Mouse (Mus musculus) liver, adult 2 months (tissue): Measurements from ENCODE around the gene Map3k11. TPM values are rescaled to one million over a fixed set of nuclear protein-coding genes. Genes with fewer than 3 reads are reported as not detected.

ENCODE experiments used
- DNase-seq: peaks from one replicate; pipeline ENCODE4 v3.0.0-alpha.2; 2011; ENCODE audit warnings: low read depth, low spot score; ENCODE audit errors: extremely low read depth
- H3K27ac ChIP-seq: fragments of 200-500 bp; replicated peaks from 2 replicates; pipeline ENCODE4 v1.5.1; 2012; ENCODE audit warnings: low read depth, mild to moderate bottlenecking, control low read depth, inconsistent platforms, low read length; ENCODE audit not compliant: insufficient read depth
- H3K27me3 ChIP-seq: fragments of 200-500 bp; 2 replicates; pipeline ENCODE4 v1.6.1; 2012; ENCODE audit warnings: mild to moderate bottlenecking, moderate library complexity, low read length, inconsistent platforms; ENCODE audit not compliant: control insufficient read depth, insufficient read depth
- H3K36me3 ChIP-seq: fragments of 200-500 bp; 2 replicates; pipeline ENCODE4 v1.6.1; 2012; ENCODE audit warnings: low read length, inconsistent platforms; ENCODE audit not compliant: control insufficient read depth, insufficient read depth
- H3K4me1 ChIP-seq: fragments of 200-500 bp; 2 replicates; pipeline ENCODE4 v1.6.1; 2011; ENCODE audit warnings: low read length; ENCODE audit not compliant: control insufficient read depth, insufficient read depth
- H3K4me3 ChIP-seq: fragments of 200-500 bp; 2 replicates; pipeline ENCODE4 v1.5.1; 2011; ENCODE audit warnings: low read depth, mild to moderate bottlenecking, control low read depth, low read length, moderate library complexity; ENCODE audit not compliant: insufficient read depth
- H3K79me2 ChIP-seq: fragments of 200-500 bp; 2 replicates; pipeline ENCODE4 v1.6.1; 2012; ENCODE audit warnings: inconsistent platforms, mild to moderate bottlenecking, low read length, moderate library complexity; ENCODE audit not compliant: control insufficient read depth, insufficient read depth
- H3K9ac ChIP-seq: fragments of 200-500 bp; 2 replicates; pipeline ENCODE4 v1.6.1; 2012; ENCODE audit warnings: low read depth, mild to moderate bottlenecking, control low read depth, inconsistent platforms, low read length
- CTCF ChIP-seq: fragments of 200-500 bp; IDR thresholded peaks from 2 replicates; pipeline ENCODE4 v1.5.1; 2011; ENCODE audit warnings: low read depth, low read length, control low read depth
- POLR2A ChIP-seq: fragments of 200-500 bp; IDR thresholded peaks from 2 replicates; pipeline ENCODE4 v1.6.1; 2011; ENCODE audit warnings: low read length, control low read depth; ENCODE audit not compliant: insufficient read depth; ENCODE audit errors: extremely low read depth
- WGBS: fragments of 180-500 bp; shearing (Covaris S2); methylation state at CpG from one replicate; pipeline ENCODE4 v1.1.7; 2018; 5-methylcytosine and 5-hydroxymethylcytosine counted together
- polyA plus RNA-seq: library from polyadenylated mRNA; depleted of rRNA; stranded (reverse); fragments of >200 nt; gene quantifications from 2 replicates; pipeline ENCODE4 v1.2.3, GENCODE M21; 2012
- total RNA-seq: library from RNA; depleted of rRNA; stranded (reverse); fragments of >200 nt; gene quantifications from 2 replicates; pipeline ENCODE4 v1.2.3, GENCODE M21; 2014

Gene Map3k11
- total and polyA plus RNA-seq, 2 experiments, result 10.2 to 53.6 TPM

GRCm38 (mm10) chr19:5687738-5688137, 804 bp upstream of the Map3k11 start:
- Histone ChIP-seq H3K79me2 (peaks cover 23% of the 10 kb centered on the region), H3K9ac (peak overlapping the region; percentile 80), H3K27ac (no peak overlapping the region), H3K4me1 (peaks cover 20% of the 10 kb centered on the region), H3K27me3 (no peaks in the 10 kb centered on the region), H3K36me3 (peaks cover 1% of the 10 kb centered on the region; the same call in 1 of the 2 replicates), H3K4me3 (peak overlapping the region; percentile 88)
- 32% methylated on average over 9 of the region's 9 CpGs for WGBS
- no peak for TF ChIP-seq CTCF
- no peak for TF ChIP-seq POLR2A
- no peak for DNase-seq

GRCm38 (mm10) chr19:5689088-5689428, 516 bp downstream of the Map3k11 start:
- TF ChIP-seq CTCF (no peak), POLR2A (no peak)
- WGBS, result 1% methylated on average over 7 of the region's 7 CpGs
- Histone ChIP-seq H3K4me3 (peak overlapping the region; percentile 89), H3K27ac (peak overlapping the region; percentile 90), H3K27me3 (no peaks in the 10 kb centered on the region), H3K36me3 (no peaks in the 10 kb centered on the region; the same call in 1 of the 2 replicates), H3K9ac (peak overlapping the region; percentile 74), H3K79me2 (peaks cover 23% of the 10 kb centered on the region), H3K4me1 (peaks cover 22% of the 10 kb centered on the region)
- DNase-seq, result no peak

- H3K79me2 ChIP-seq, result peaks cover 23% of the 10 kb centered on the region
- peak; percentile 90 for DNase-seq
- H3K27ac ChIP-seq, result peak overlapping the region; percentile 90
- peak; percentile 79; the same call in 1 of the 2 replicates for TF ChIP-seq POLR2A
- 0 out of 2 replicates have a peak, but pooled peaks have one; percentile 0 for TF ChIP-seq CTCF
- peak overlapping the region; percentile 89 for H3K4me3 ChIP-seq
- H3K27me3 ChIP-seq, result no peaks in the 10 kb centered on the region
- peaks cover 22% of the 10 kb centered on the region for H3K4me1 ChIP-seq
- peak overlapping the region; percentile 85 for H3K9ac ChIP-seq
- H3K36me3 ChIP-seq, result no peaks in the 10 kb centered on the region; the same call in 1 of the 2 replicates
- WGBS, result 2% methylated on average over 42 of the region's 42 CpGs
Measured at GRCm38 (mm10) chr19:5689565-5690342, 1.2 kb downstream of the Map3k11 start.

- TF ChIP-seq CTCF, result no peak
- no peak for TF ChIP-seq POLR2A
- H3K79me2 ChIP-seq, result peaks cover 23% of the 10 kb centered on the region
- 15% methylated on average over 15 of the region's 15 CpGs for WGBS
- peaks cover 22% of the 10 kb centered on the region for H3K4me1 ChIP-seq
- peak overlapping the region; percentile 85 for H3K9ac ChIP-seq
- peaks cover 3% of the 10 kb centered on the region for H3K36me3 ChIP-seq
- no peak for DNase-seq
- H3K4me3 ChIP-seq, result peak overlapping the region; percentile 89
- no peak overlapping the region; the same call in 1 of the 2 replicates for H3K27ac ChIP-seq
- no peaks in the 10 kb centered on the region for H3K27me3 ChIP-seq
Measured at GRCm38 (mm10) chr19:5690343-5690735, 1.8 kb downstream of the Map3k11 start.

- DNase-seq, result no peak
- H3K36me3 ChIP-seq, result peaks cover 13% of the 10 kb centered on the region
- H3K4me1 ChIP-seq, result peaks cover 22% of the 10 kb centered on the region
- peaks cover 23% of the 10 kb centered on the region for H3K79me2 ChIP-seq
- peak overlapping the region; percentile 73 for H3K27ac ChIP-seq
- no peaks in the 10 kb centered on the region for H3K27me3 ChIP-seq
- peak overlapping the region; percentile 85 for H3K9ac ChIP-seq
- peak overlapping the region; percentile 50 for H3K4me3 ChIP-seq
- TF ChIP-seq CTCF, result no peak
- TF ChIP-seq POLR2A, result no peak
- WGBS, result 45% methylated on average over 5 of the region's 5 CpGs
Measured at GRCm38 (mm10) chr19:5691601-5692000, 3.1 kb downstream of the Map3k11 start.
